21 mouse cellular contexts compared by ENCODE assay signal in genomic region chr11:77428446-77428845, GRCm38 (mm10). TPM values are rescaled to one million over a fixed set of nuclear protein-coding genes. Genes with fewer than 3 reads are reported as not detected.
DNase-seq lines count a peak whose midpoint lies in the region; ATAC-seq lines count a peak whose summit lies in the region.
"Had no signal": no experiment of that assay in that cellular context is flagged by ENCODE, and none has a peak within 500 bp of the region (broad histone marks: within the 10 kb centered on the region; RNA-seq: fewer than 3 reads in every experiment).

No protein-coding gene starts in this region.

- no peak overlapping the region for H3K4me3 ChIP-seq in heart, embryonic 15.5 days
- H3K4me3 ChIP-seq: embryonic facial prominence, embryonic 13.5 days; forebrain, embryonic 12.5 days; hindbrain, embryonic 13.5 days had no signal

- H3K4me1 ChIP-seq in heart, embryonic 15.5 days (replicated peaks) = 0 out of 2 replicates have a peak, but pooled peaks cover 5% of the 10 kb centered on the region
- H3K4me1 ChIP-seq: embryonic facial prominence, embryonic 13.5 days; forebrain, embryonic 12.5 days; hindbrain, embryonic 13.5 days had no signal

- intact Hi-C loops in heart, postnatal 25 days (cut with DNase I) = no loop called here
- intact Hi-C loops in heart, postnatal 36 days (cut with DNase I) = no loop called here

- DNase-seq in heart, adult 11 months = peak; percentile 87
- no peak for DNase-seq in heart, postnatal 25 days (ENCODE audit: low spot score)
- no peak for DNase-seq in heart, postnatal 36 days
- DNase-seq in testis, postnatal 14 days (ENCODE audit: low spot score) = peak; percentile 49
- no peak for DNase-seq in testis, postnatal 10 days (ENCODE audit: low spot score)
- DNase-seq: adrenal gland, adult 2 months; adrenal gland, postnatal 25 days; cerebellum, adult 18-20 months; cerebellum, adult 9-11 months; cerebellum, postnatal 36 days; gastrocnemius, postnatal 10 days; kidney, adult 11 months had no signal

- H3K9me3 ChIP-seq in heart, embryonic 15.5 days (replicated peaks) = no peaks in the 10 kb centered on the region
- H3K9me3 ChIP-seq: embryonic facial prominence, embryonic 13.5 days; forebrain, embryonic 12.5 days; hindbrain, embryonic 13.5 days had no signal

- no peak overlapping the region for H3K4me2 ChIP-seq in heart, embryonic 15.5 days
- H3K4me2 ChIP-seq: embryonic facial prominence, embryonic 13.5 days; forebrain, embryonic 12.5 days; hindbrain, embryonic 13.5 days had no signal

- H3K27me3 ChIP-seq in heart, embryonic 15.5 days = no peaks in the 10 kb centered on the region
- H3K27me3 ChIP-seq: CH12.LX; embryonic facial prominence, embryonic 13.5 days; forebrain, embryonic 12.5 days; hindbrain, embryonic 13.5 days; Patski had no signal

- H3K27ac ChIP-seq in heart, embryonic 15.5 days = peak overlapping the region; percentile 61
- H3K27ac ChIP-seq: embryonic facial prominence, embryonic 13.5 days; forebrain, embryonic 12.5 days; hindbrain, embryonic 13.5 days; hindbrain, postnatal 0 days had no signal

- peaks cover 46% of the 10 kb centered on the region for H3K36me3 ChIP-seq in heart, embryonic 15.5 days

- H3K9ac ChIP-seq in heart, embryonic 15.5 days = no peak overlapping the region
- H3K9ac ChIP-seq: embryonic facial prominence, embryonic 13.5 days; forebrain, embryonic 12.5 days; hindbrain, embryonic 13.5 days had no signal

- ATAC-seq in heart, embryonic 15.5 days (replicated peaks; ENCODE audit: insufficient number of reproducible peaks, insufficient read depth, low FRiP score, low read depth) = no peak
- ATAC-seq: activated CD4-positive, CD25-positive, alpha-beta regulatory T cell, adult 4 months; hindbrain, postnatal 0 days; Patski had no signal

- WGBS in heart, embryonic 15.5 days = 70% methylated on average over 1 of the region's 1 CpGs

RNA-seq across cellular contexts. Expression of gene Coro6, which starts 33.8 kb away (rescaled TPM):
- total RNA-seq in heart, postnatal 25 days (2021) = 100 to 1,000 TPM; 203 to 217 TPM
- polyA plus RNA-seq in heart, embryonic 15.5 days (2015; fragmentation: Nextera tagmentation; extraction: Ambion mirVana) = 42.4 and 43.7 TPM in 2 replicates
- total RNA-seq in heart, postnatal 36 days (2021) = 100 to 1,000 TPM; 196 to 198 TPM
- total RNA-seq: hematopoietic stem cell, adult 5-6 weeks had no signal
- polyA plus RNA-seq: activated CD4-positive, CD25-positive, alpha-beta regulatory T cell, adult 4 months had no signal

Comparison
In these comparisons a context has a peak if more than half of its experiments do, and no peak if none do; other contexts are left out.
1. DNase-seq: peak in heart, adult 11 months (single experiment) and testis, postnatal 14 days (single experiment); none in heart, postnatal 25 days (single experiment), heart, postnatal 36 days (0 of 2) and testis, postnatal 10 days (single experiment).